Mouse (Mus musculus): Measurements from ENCODE around the gene Slc4a8. TPM values are rescaled to one million over a fixed set of nuclear protein-coding genes. Genes with fewer than 3 reads are reported as not detected.
A peak's percentile ranks its signal among the peaks of the same experiment; 100 is the strongest.

Slc4a8 gene
- polyA plus RNA-seq, 1 experiment from 2014 or later = 33.0 TPM

GRCm38 (mm10) chr15:100845049-100845879 is 83.7 kb downstream of the Slc4a8 start:
- H3K27ac ChIP-seq = no peak overlapping the region
- H3K9me3 ChIP-seq = no peaks in the 10 kb centered on the region
- H3K36me3 ChIP-seq (replicated peaks) = no peaks in the 10 kb centered on the region
- H3K9ac ChIP-seq = no peak overlapping the region
- no peak overlapping the region for H3K4me3 ChIP-seq
- H3K27me3 ChIP-seq (replicated peaks) = no peaks in the 10 kb centered on the region
- ATAC-seq (replicated peaks) = no peak
- WGBS = 50% methylated on average over 26 of the region's 26 CpGs
- H3K4me2 ChIP-seq = no peak overlapping the region
- H3K4me1 ChIP-seq = no peaks in the 10 kb centered on the region

GRCm38 (mm10) chr15:100847193-100847592 is 85.6 kb downstream of the Slc4a8 start:
- Histone ChIP-seq H3K4me1 (no peaks in the 10 kb centered on the region), H3K4me3 (no peak overlapping the region), H3K4me2 (no peak overlapping the region), H3K36me3 (replicated peaks) (no peaks in the 10 kb centered on the region), H3K9ac (no peak overlapping the region), H3K9me3 (no peaks in the 10 kb centered on the region), H3K27me3 (replicated peaks) (no peaks in the 10 kb centered on the region), H3K27ac (no peak overlapping the region)
- 88% methylated on average over 6 of the region's 6 CpGs for WGBS
- ATAC-seq (replicated peaks) = no peak

- no peak for ATAC-seq (replicated peaks)
- WGBS = 89% methylated on average over 3 of the region's 3 CpGs
- Histone ChIP-seq H3K9ac (no peak overlapping the region), H3K36me3 (replicated peaks) (no peaks in the 10 kb centered on the region), H3K4me3 (no peak overlapping the region), H3K27me3 (replicated peaks) (no peaks in the 10 kb centered on the region), H3K9me3 (no peaks in the 10 kb centered on the region), H3K27ac (no peak overlapping the region), H3K4me1 (no peaks in the 10 kb centered on the region), H3K4me2 (no peak overlapping the region)
These were observed 96.0 kb downstream of the Slc4a8 start for GRCm38 (mm10) chr15:100857586-100857985.

- Histone ChIP-seq H3K27ac (no peak overlapping the region), H3K9me3 (no peaks in the 10 kb centered on the region), H3K4me2 (no peak overlapping the region), H3K36me3 (replicated peaks) (no peaks in the 10 kb centered on the region), H3K9ac (no peak overlapping the region), H3K27me3 (replicated peaks) (no peaks in the 10 kb centered on the region), H3K4me3 (no peak overlapping the region), H3K4me1 (no peaks in the 10 kb centered on the region)
- 38% methylated on average over 5 of the region's 5 CpGs for WGBS
- ATAC-seq (replicated peaks) = no peak
These were observed 99.3 kb downstream of the Slc4a8 start for GRCm38 (mm10) chr15:100860856-100861255.

- Histone ChIP-seq H3K4me3 (no peak overlapping the region), H3K4me2 (no peak overlapping the region), H3K27me3 (replicated peaks) (0 out of 2 replicates have a peak, but pooled peaks cover 3% of the 10 kb centered on the region), H3K4me1 (peaks cover 10% of the 10 kb centered on the region), H3K27ac (no peak overlapping the region), H3K9me3 (0 out of 2 replicates have a peak, but pooled peaks cover 3% of the 10 kb centered on the region), H3K9ac (no peak overlapping the region), H3K36me3 (replicated peaks) (no peaks in the 10 kb centered on the region)
- 44% methylated on average over 3 of the region's 3 CpGs for WGBS
- no peak for ATAC-seq (replicated peaks)
These were observed 104.0 kb downstream of the Slc4a8 start for GRCm38 (mm10) chr15:100865556-100865955.

- Histone ChIP-seq H3K4me3 (peak within 1 kb of the TSS; percentile 93), H3K4me1 (peaks cover 38% of the 10 kb centered on the region), H3K4me2 (peak within 1 kb of the TSS; percentile 65), H3K36me3 (replicated peaks) (no peaks in the 10 kb centered on the region), H3K27ac (peak within 1 kb of the TSS; percentile 77), H3K9me3 (0 out of 2 replicates have a peak, but pooled peaks cover 3% of the 10 kb centered on the region), H3K9ac (peak within 1 kb of the TSS; percentile 54), H3K27me3 (replicated peaks) (0 out of 2 replicates have a peak, but pooled peaks cover 3% of the 10 kb centered on the region)
- ATAC-seq (replicated peaks) = 0 out of 2 replicates have a peak, but pooled peaks have one; percentile 2
- WGBS = 59% methylated on average over 7 of the region's 7 CpGs
These were observed 108.0 kb downstream of the Slc4a8 start, which contains the start of gene Scn8a for GRCm38 (mm10) chr15:100869558-100869957. Scn8a (plus strand) TSS chr15:100869858.

DNA sequence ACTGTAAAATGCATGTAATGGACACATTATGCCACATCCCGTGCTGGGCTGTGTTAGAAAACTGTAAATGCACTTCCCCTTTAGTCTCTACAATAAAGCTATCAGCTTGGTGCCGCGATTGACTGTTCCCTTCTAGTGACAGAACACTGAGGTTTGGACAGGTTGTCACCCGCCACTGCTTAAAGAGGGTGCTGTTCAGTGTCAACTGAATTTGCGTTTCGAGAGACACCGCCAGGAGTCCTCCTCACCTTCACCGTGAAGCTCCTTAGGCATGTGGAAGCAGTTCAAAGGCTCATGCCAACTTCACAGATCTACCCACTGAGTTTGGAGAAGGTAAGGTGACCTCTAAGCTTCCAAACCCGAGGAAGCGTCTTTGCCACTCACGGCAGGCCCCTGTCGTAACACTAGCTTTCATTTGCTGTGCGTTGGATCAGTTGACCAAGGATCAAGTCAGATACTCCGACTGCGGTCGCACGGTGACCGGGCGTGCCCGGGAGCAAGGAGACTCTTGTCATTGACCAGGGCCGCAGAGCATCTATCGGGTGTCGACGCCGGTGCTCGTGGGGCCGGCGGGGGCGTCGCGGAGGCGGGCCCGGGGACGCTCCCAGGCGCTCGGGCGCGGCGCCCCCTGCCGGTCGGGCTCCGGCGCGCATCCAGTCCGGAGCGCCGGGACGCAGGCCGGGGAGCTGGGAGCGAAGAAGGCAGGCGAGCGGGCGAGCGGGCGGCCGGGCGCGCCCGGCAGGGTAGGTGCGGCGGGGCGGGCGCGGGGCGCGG is 108.6 kb downstream of the Slc4a8 start:
- Histone ChIP-seq H3K4me2 (peak overlapping the region; percentile 65), H3K27ac (peak overlapping the region; percentile 77), H3K9me3 (0 out of 2 replicates have a peak, but pooled peaks cover 3% of the 10 kb centered on the region), H3K9ac (peak overlapping the region; percentile 54), H3K4me3 (peak overlapping the region; percentile 93), H3K36me3 (replicated peaks) (no peaks in the 10 kb centered on the region), H3K27me3 (replicated peaks) (0 out of 2 replicates have a peak, but pooled peaks cover 3% of the 10 kb centered on the region), H3K4me1 (peaks cover 39% of the 10 kb centered on the region)
- 2% methylated on average over 54 of the region's 66 CpGs for WGBS
- ATAC-seq (replicated peaks) = peak; percentile 78

- Histone ChIP-seq H3K36me3 (replicated peaks) (no peaks in the 10 kb centered on the region), H3K9ac (peak overlapping the region; percentile 73), H3K4me3 (peak overlapping the region; percentile 93), H3K4me1 (peaks cover 42% of the 10 kb centered on the region), H3K9me3 (0 out of 2 replicates have a peak, but pooled peaks cover 3% of the 10 kb centered on the region), H3K27me3 (replicated peaks) (0 out of 2 replicates have a peak, but pooled peaks cover 3% of the 10 kb centered on the region), H3K27ac (peak overlapping the region; percentile 82), H3K4me2 (peak overlapping the region; percentile 86)
- peak; percentile 71 for ATAC-seq (replicated peaks)
- WGBS = no CpG with 5 or more reads among the region's 69 CpGs
These were observed 109.2 kb downstream of the Slc4a8 start for GRCm38 (mm10) chr15:100870775-100871106.

- ATAC-seq (replicated peaks) = peak; percentile 68
- Histone ChIP-seq H3K27me3 (replicated peaks) (0 out of 2 replicates have a peak, but pooled peaks cover 3% of the 10 kb centered on the region), H3K4me1 (peaks cover 42% of the 10 kb centered on the region), H3K4me2 (peak overlapping the region; percentile 86), H3K4me3 (peak overlapping the region; percentile 93), H3K36me3 (replicated peaks) (no peaks in the 10 kb centered on the region), H3K9me3 (0 out of 2 replicates have a peak, but pooled peaks cover under 1% of the 10 kb centered on the region), H3K27ac (peak overlapping the region; percentile 82), H3K9ac (peak overlapping the region; percentile 73)
- WGBS = under 1% methylated on average over 51 of the region's 53 CpGs
These were observed 109.8 kb downstream of the Slc4a8 start for GRCm38 (mm10) chr15:100871107-100872011.

DNA sequence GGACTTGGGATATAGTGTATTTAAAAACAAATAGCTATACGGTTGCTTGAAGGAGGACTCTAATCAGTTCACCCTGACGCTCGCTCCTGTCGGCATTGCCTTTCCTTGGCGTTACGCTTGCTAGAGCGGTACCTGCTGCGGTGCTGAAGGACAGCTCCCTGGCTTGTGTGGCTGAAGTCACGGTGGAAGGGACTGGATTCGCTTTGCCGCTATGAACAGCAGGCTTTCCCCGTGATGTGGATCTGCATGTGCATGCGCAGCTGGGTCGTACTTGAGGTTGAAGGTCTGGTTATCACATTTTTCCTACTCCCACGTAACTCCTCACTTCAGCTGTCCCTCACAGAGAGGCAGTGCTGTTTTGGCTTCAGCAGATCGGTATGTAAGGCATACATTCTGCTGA is 111.6 kb downstream of the Slc4a8 start:
- Histone ChIP-seq H3K36me3 (replicated peaks) (no peaks in the 10 kb centered on the region), H3K4me1 (peaks cover 42% of the 10 kb centered on the region)
- ATAC-seq (replicated peaks) = no peak

More for the DNA sequence above, 111.6 kb downstream of the Slc4a8 start:
- 0 out of 2 replicates have a peak, but pooled peaks cover 3% of the 10 kb centered on the region for H3K27me3 ChIP-seq (replicated peaks)
- peak overlapping the region; percentile 93 for H3K4me3 ChIP-seq
- peak overlapping the region; percentile 86 for H3K4me2 ChIP-seq
- H3K9ac ChIP-seq = peak overlapping the region; percentile 17
- 7% methylated on average over 16 of the region's 16 CpGs for whole genome bisulfite sequencing
- no peaks in the 10 kb centered on the region for H3K9me3 ChIP-seq
- no peak overlapping the region for H3K27ac ChIP-seq
